Mouse (Mus musculus) stomach, postnatal 0 days (tissue): ENCODE measurements at regions not wholly inside any gene's neighbourhood (a gene's known extent, or its start where the extent isn't known, plus 50 kb on each side); places are given as distances from the start of the nearest gene placed in this dataset.
A peak's percentile ranks its signal among the peaks of the same experiment; 100 is the strongest.

ENCODE experiments used
- ATAC-seq: fragments of 200-750 bp; cut with Nextera tagmentation; 2 replicates; pipeline ENCODE4 v1.8.0; 2017; ENCODE audit not compliant: low FRiP score, low TSS enrichment
- DNase-seq: peaks from one replicate; pipeline ENCODE4 v3.0.0-alpha.2; 2016; ENCODE audit warnings: low spot score
- H3K27ac ChIP-seq: fragments of 300-500 bp; sonication (generic); replicated peaks from 2 replicates; pipeline ENCODE4 v1.5.1; 2014; ENCODE audit warnings: mild to moderate bottlenecking, control low read depth
- H3K27me3 ChIP-seq: fragments of 300-500 bp; sonication (generic); 2 replicates; pipeline ENCODE4 v1.6.1; 2014; ENCODE audit warnings: low read length; ENCODE audit not compliant: control insufficient read depth, insufficient read depth
- H3K36me3 ChIP-seq: fragments of 300-500 bp; sonication (generic); 2 replicates; pipeline ENCODE4 v1.6.1; 2014; ENCODE audit warnings: low read length, mixed read lengths; ENCODE audit not compliant: control insufficient read depth, insufficient read depth
- H3K4me1 ChIP-seq: fragments of 300-500 bp; sonication (generic); replicated peaks from 2 replicates; pipeline ENCODE4 v1.6.1; 2014; ENCODE audit warnings: antibody characterized with exemption; ENCODE audit not compliant: control insufficient read depth, insufficient read depth
- H3K4me2 ChIP-seq: fragments of 300-500 bp; sonication (generic); replicated peaks from 2 replicates; pipeline ENCODE4 v1.6.1; 2014; ENCODE audit warnings: low read depth, mild to moderate bottlenecking, control low read depth, moderate library complexity
- H3K4me3 ChIP-seq: fragments of 300-500 bp; sonication (generic); 2 replicates; pipeline ENCODE4 v1.5.1; 2014; ENCODE audit warnings: low read depth, low read length, control low read depth
- H3K9ac ChIP-seq: fragments of 300-500 bp; sonication (generic); 2 replicates; pipeline ENCODE4 v1.6.1; 2014; ENCODE audit warnings: mild to moderate bottlenecking, low read length, control low read depth, mixed read lengths
- H3K9me3 ChIP-seq: fragments of 300-500 bp; sonication (generic); 2 replicates; pipeline ENCODE4 v1.6.1; 2016; ENCODE audit warnings: low read length; ENCODE audit not compliant: control insufficient read depth
- CTCF ChIP-seq: IDR thresholded peaks from 2 replicates; pipeline ENCODE4 v1.5.1; 2016; ENCODE audit warnings: antibody characterized with exemption, low read depth, mild to moderate bottlenecking, moderate library complexity
- EP300 ChIP-seq: optimal IDR thresholded peaks from 2 replicates; pipeline ENCODE3; 2016; ENCODE audit warnings: antibody characterized with exemption
- WGBS: fragments of 180-500 bp; shearing (Covaris S2); extraction: QIAGEN DNeasy Blood & Tissue Kit; methylation state at CpG from one replicate; pipeline ENCODE4 v1.1.7; 2014; 5-methylcytosine and 5-hydroxymethylcytosine counted together

DNA sequence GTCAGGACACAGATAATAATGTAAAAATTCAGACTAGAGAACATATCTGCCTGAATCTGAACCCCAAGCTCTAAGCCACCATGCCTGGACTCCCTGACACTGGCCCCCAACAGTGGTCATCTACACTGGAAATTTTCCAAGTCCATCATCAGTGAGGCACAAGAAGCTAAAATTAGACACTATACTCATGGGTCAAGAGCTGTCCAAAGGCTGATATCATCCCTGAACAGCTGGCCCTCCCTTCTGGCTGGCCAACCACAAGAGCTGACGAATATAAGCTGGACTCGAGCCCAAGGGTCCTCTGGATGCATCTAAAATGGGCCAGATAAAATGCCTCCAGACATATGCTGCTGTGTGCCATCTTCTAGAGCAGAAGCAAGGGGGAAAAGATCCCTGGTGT, 298.5 kb upstream of the Ppargc1a start:
- no peak for ATAC-seq
- no peak overlapping the region for H3K4me2 ChIP-seq
- no peaks in the 10 kb centered on the region for H3K27me3 ChIP-seq
- H3K9ac ChIP-seq: no peak overlapping the region
- no peaks in the 10 kb centered on the region for H3K4me1 ChIP-seq
- no peaks in the 10 kb centered on the region for H3K9me3 ChIP-seq
- 59% methylated on average over 2 of the region's 2 CpGs for WGBS
- H3K27ac ChIP-seq: no peak overlapping the region
- TF ChIP-seq EP300 (no peak), CTCF (no peak)
- H3K36me3 ChIP-seq: no peaks in the 10 kb centered on the region
- no peak overlapping the region for H3K4me3 ChIP-seq
- DNase-seq: no peak

DNA sequence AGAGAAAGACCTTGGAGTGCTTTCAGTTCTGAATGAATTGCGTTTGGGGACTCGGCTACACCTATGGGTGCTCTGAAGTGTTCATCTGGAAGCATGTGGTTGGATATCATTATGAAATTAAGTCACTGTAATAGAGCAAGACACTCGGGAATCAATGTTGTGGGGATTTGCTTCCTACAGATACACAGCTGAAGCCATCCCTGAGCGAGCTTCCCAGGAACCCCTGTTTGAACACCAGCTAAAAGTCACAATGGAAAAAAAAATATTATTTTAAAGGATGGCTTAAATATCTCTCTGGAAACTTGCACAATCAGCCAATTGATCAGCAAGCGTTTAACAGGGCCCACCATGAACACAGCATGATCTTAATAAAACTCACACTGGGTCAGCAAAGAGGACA, 293.0 kb upstream of the Ppargc1a start:
- no peak overlapping the region for H3K4me2 ChIP-seq
- H3K27me3 ChIP-seq: no peaks in the 10 kb centered on the region
- H3K9me3 ChIP-seq: no peaks in the 10 kb centered on the region
- ATAC-seq (no peak), DNase-seq (no peak)
- no peak overlapping the region for H3K27ac ChIP-seq
- no peaks in the 10 kb centered on the region for H3K36me3 ChIP-seq
- no peak overlapping the region for H3K9ac ChIP-seq
- WGBS: 80% methylated on average over 5 of the region's 5 CpGs
- H3K4me1 ChIP-seq: no peaks in the 10 kb centered on the region
- TF ChIP-seq CTCF (no peak), EP300 (no peak)
- H3K4me3 ChIP-seq: no peak overlapping the region

- no peaks in the 10 kb centered on the region for H3K36me3 ChIP-seq
- no peaks in the 10 kb centered on the region for H3K27me3 ChIP-seq
- no peak for DNase-seq
- H3K4me3 ChIP-seq: peak overlapping the region; percentile 23; the same call in 1 of the 2 replicates
- H3K9me3 ChIP-seq: no peaks in the 10 kb centered on the region
- 46% methylated on average over 9 of the region's 9 CpGs for WGBS
- no peak overlapping the region for H3K9ac ChIP-seq
- no peak overlapping the region for H3K27ac ChIP-seq
- peak overlapping the region; percentile 35 for H3K4me2 ChIP-seq
- TF ChIP-seq EP300 (no peak), CTCF (peak; percentile 43)
- ATAC-seq: no peak
- H3K4me1 ChIP-seq: no peaks in the 10 kb centered on the region
These were observed 286.1 kb upstream of the Ppargc1a start for GRCm38 (mm10) chr5:51853456-51854124.

DNA sequence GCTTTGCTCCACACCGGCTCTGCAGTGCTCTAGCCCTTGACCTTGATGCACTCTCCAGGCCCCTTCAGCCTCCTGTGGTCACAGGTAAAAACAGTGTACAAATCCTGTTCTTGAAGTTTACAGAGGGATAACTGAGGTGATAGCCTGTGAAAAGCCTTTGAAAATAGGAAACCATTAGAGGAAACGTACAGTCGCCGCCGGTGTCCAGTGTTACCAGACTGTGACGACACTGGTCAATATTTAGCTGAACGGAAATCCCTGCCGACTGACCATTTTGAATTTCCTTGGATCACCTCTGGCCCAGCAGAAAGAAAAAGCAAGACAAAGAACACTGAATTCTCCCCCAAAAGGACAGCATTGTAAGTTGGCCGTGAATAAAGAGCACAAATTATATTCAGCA, 282.6 kb upstream of the Ppargc1a start:
- Histone ChIP-seq H3K36me3 (no peaks in the 10 kb centered on the region), H3K4me3 (no peak overlapping the region), H3K4me2 (no peak overlapping the region), H3K27me3 (no peaks in the 10 kb centered on the region), H3K9ac (no peak overlapping the region), H3K4me1 (no peaks in the 10 kb centered on the region), H3K27ac (no peak overlapping the region), H3K9me3 (no peaks in the 10 kb centered on the region)
- DNase-seq (no peak), ATAC-seq (no peak)
- TF ChIP-seq EP300: no peak
- TF ChIP-seq CTCF: no peak
- 77% methylated on average over 9 of the region's 9 CpGs for WGBS

- Histone ChIP-seq H3K4me3 (no peak overlapping the region), H3K27me3 (no peaks in the 10 kb centered on the region), H3K4me2 (no peak overlapping the region), H3K36me3 (no peaks in the 10 kb centered on the region), H3K9me3 (no peaks in the 10 kb centered on the region), H3K4me1 (no peaks in the 10 kb centered on the region), H3K27ac (no peak overlapping the region), H3K9ac (no peak overlapping the region)
- no peak for ATAC-seq
- TF ChIP-seq CTCF (no peak), EP300 (no peak)
- 50% methylated on average over 5 of the region's 5 CpGs for WGBS
- DNase-seq: no peak
These were observed 281.7 kb upstream of the Ppargc1a start for GRCm38 (mm10) chr5:51849236-51849635.

DNA sequence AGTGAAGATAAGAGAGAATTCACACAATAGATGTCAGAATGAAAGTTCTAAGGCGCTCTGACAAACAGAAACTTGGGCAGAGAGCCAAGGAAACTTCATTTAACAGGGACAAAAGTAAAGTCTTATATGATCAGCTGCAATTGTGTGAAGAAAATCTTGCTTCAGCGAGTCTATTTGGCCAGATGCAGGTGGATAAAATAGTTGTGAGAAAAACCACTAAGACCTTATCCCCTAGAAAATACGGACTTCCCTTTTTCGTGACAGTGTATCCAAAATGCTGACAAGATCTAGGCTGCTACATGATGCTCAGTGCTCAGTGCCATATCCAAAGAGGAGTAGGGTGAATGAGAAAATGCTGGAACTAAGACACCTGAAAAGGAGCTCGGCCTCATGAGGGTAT, 274.7 kb upstream of the Ppargc1a start:
- no peak for TF ChIP-seq CTCF
- no peak for TF ChIP-seq EP300
- no peak overlapping the region for H3K4me2 ChIP-seq
- H3K27me3 ChIP-seq: no peaks in the 10 kb centered on the region
- ATAC-seq: no peak
- H3K4me1 ChIP-seq: no peaks in the 10 kb centered on the region
- WGBS: 58% methylated on average over 5 of the region's 5 CpGs
- H3K9ac ChIP-seq: no peak overlapping the region
- no peaks in the 10 kb centered on the region for H3K9me3 ChIP-seq
- H3K27ac ChIP-seq: no peak overlapping the region
- no peak for DNase-seq
- H3K36me3 ChIP-seq: no peaks in the 10 kb centered on the region
- H3K4me3 ChIP-seq: no peak overlapping the region
